ENCODE assay signal across 18 mouse cellular contexts in the genomic region with DNA sequence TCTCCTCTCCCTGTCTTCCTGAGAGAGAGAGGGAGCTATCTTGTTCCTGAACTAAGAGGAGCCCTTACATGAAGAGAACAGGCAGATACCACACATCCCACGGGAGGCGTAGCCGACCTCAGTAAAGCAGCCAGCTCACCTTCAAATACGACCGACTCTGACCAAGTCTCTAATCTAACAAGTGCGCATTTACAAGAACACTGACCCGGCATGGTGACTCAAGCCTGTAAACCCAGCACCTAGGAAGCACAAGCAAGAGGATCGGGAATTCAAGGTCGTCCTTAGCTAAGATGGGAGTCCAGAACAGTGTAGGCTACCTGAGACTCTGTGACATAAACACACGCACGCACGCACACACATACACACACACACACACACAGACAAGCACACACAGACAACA. TPM values are rescaled to one million over a fixed set of nuclear protein-coding genes. Genes with fewer than 3 reads are reported as not detected.
"Had no signal": no experiment of that assay in that cellular context is flagged by ENCODE, and none has a peak within 500 bp of the region (broad histone marks: within the 10 kb centered on the region; RNA-seq: fewer than 3 reads in every experiment).

No protein-coding gene starts in this region.

- H3K27me3 ChIP-seq: neural tube, embryonic 15.5 days had no signal

- H3K9me3 ChIP-seq: limb, embryonic 15.5 days; lung, embryonic 15.5 days; midbrain, embryonic 12.5 days; neural tube, embryonic 15.5 days had no signal

- H3K4me2 ChIP-seq: limb, embryonic 15.5 days; lung, embryonic 15.5 days; midbrain, embryonic 12.5 days; neural tube, embryonic 15.5 days had no signal

- DNase-seq: kidney, adult 8-10 months; kidney, postnatal 36 days; layer of hippocampus, adult 9-11 months; layer of hippocampus, postnatal 36 days; spleen, adult 18-20 months; thymus, adult 2 months; thymus, postnatal 36 days had no signal

- H3K36me3 ChIP-seq: lung, embryonic 15.5 days had no signal

- H3K9ac ChIP-seq: limb, embryonic 15.5 days; lung, embryonic 15.5 days; midbrain, embryonic 12.5 days; neural tube, embryonic 15.5 days had no signal

- ATAC-seq: hindbrain, embryonic 16.5 days; inflammation-experienced regulatory T-cells, adult 6 months had no signal

- H3K4me3 ChIP-seq: limb, embryonic 15.5 days; lung, embryonic 15.5 days; midbrain, embryonic 12.5 days; neural tube, embryonic 15.5 days had no signal

- H3K27ac ChIP-seq: kidney, postnatal 0 days; limb, embryonic 15.5 days; lung, embryonic 15.5 days; midbrain, embryonic 12.5 days; neural tube, embryonic 15.5 days had no signal

RNA-seq across cellular contexts. Expression of gene Bglap, which starts 58.2 kb away (rescaled TPM):
- polyA plus RNA-seq: hindbrain, embryonic 16.5 days; inflammation-experienced regulatory T-cells, adult 6 months; kidney, postnatal 0 days; limb, embryonic 11.5 days; liver, embryonic 16.5 days; lung, embryonic 15.5 days; midbrain, embryonic 12.5 days; midbrain, postnatal 0 days; neural tube, embryonic 11.5 days; neural tube, embryonic 15.5 days had no signal
